Mouse (Mus musculus): ENCODE data around the gene Smad3. TPM values are rescaled to one million over a fixed set of nuclear protein-coding genes. Genes with fewer than 3 reads are reported as not detected.

Smad3 gene
- total and polyA plus RNA-seq, 2 experiments from 2014 or later: 5.5 to 16.0 TPM

DNA sequence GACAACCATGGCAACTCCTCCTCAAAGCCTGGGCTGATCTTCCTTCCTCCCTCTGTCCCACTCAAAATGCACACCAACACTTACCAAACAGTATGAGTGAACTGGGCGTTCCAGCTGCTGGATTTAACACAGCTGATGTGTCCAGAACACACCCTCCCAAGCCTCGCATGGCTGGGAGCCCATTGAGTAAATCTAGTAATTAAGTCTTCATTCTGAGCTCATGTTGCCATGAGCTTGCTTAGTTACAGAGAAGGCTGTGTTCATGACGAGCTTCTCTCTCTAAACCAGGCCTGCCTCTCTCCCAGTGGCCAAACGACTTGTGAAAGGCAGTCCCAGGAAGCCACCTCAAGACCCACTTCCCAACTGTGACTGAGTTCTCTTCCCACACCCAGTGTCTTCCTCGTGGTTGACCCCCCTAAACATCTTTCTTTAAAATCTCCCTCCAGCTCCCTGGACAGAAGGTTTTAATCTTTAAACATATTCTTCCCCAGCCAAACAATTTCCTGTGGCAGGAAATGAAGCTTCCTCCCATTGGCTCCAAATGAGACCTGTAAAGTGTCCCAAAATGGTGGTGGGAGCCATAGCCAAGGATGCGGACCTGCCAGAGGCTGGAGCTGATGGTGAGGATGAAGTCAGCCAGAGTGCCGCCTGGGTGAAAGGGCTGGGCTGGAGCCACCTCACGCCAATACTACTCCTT, 84.8 kb downstream of the Smad3 start:
- DNase-seq: peak; percentile 42
- TF ChIP-seq CTCF (IDR thresholded peaks at IDR 0.05; ENCODE audit: low read depth): no peak
- H3K4me3 ChIP-seq (ENCODE audit: low read depth, low read length): no peak overlapping the region
- no peaks in the 10 kb centered on the region for H3K4me1 ChIP-seq (ENCODE audit: insufficient read depth)
- no peaks in the 10 kb centered on the region for H3K36me3 ChIP-seq (ENCODE audit: insufficient read depth)
- H3K27me3 ChIP-seq (ENCODE audit: insufficient read depth, low read length): no peaks in the 10 kb centered on the region; the same call in 1 of the 2 replicates
- WGBS: 61% methylated on average over 8 of the region's 8 CpGs
- ATAC-seq: peak; percentile 69
- H3K9me3 ChIP-seq (ENCODE audit: low read length): no peaks in the 10 kb centered on the region
- H3K4me2 ChIP-seq (ENCODE audit: low read depth): no peak overlapping the region
- no peak overlapping the region for H3K27ac ChIP-seq (ENCODE audit: low read depth, low read length)
- no peak overlapping the region for H3K9ac ChIP-seq

DNA sequence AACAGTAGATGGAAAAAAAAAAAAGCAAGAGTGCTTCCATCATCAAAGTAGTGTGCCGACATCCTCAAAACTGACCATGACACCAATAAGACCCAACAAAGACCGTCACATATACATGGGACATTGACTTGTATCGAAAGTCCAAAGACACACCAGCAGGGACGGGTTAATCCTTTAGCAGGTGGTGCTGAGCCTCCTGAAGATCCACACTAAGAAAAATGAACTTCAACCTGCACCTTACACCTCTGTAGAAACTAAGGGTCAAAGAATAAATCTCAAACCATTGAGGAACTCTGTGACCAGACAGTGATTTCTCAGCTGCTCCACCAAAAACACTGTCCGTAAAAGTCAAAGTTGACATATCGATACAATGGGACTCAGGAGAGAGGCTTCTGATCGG, 88.0 kb downstream of the Smad3 start:
- no peak for TF ChIP-seq CTCF (IDR thresholded peaks at IDR 0.05; ENCODE audit: low read depth)
- Histone ChIP-seq H3K4me1 (ENCODE audit: insufficient read depth) (peaks cover 9% of the 10 kb centered on the region; the same call in 1 of the 2 replicates), H3K4me3 (ENCODE audit: low read depth, low read length) (no peak overlapping the region), H3K27me3 (ENCODE audit: insufficient read depth, low read length) (no peaks in the 10 kb centered on the region; the same call in 1 of the 2 replicates), H3K4me2 (ENCODE audit: low read depth) (no peak overlapping the region), H3K9ac (no peak overlapping the region), H3K36me3 (ENCODE audit: insufficient read depth) (no peaks in the 10 kb centered on the region), H3K27ac (ENCODE audit: low read depth, low read length) (no peak overlapping the region), H3K9me3 (ENCODE audit: low read length) (no peaks in the 10 kb centered on the region)
- DNase-seq (no peak), ATAC-seq (no peak)
- 97% methylated on average over 7 of the region's 7 CpGs for whole genome bisulfite sequencing

DNA sequence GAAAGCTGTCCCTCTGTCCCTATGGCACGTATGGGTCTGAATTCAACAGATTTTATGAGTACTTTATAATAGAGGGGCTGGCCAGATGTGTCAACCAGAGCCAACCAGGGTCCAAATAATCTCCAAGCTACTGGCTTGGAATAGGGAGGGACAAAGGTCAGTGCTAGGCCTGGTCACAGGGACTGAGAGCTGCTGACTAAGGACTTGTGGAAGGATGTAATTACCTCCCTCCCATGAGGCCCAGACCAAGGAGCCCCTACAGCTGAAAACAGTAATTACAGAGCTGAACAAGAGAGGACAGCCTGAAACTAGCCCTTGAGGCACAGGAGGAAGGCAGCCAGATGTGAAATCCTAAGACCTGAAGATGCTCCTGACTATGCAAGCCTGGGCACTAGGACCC, 89.2 kb downstream of the Smad3 start:
- no peak for ATAC-seq

DNA sequence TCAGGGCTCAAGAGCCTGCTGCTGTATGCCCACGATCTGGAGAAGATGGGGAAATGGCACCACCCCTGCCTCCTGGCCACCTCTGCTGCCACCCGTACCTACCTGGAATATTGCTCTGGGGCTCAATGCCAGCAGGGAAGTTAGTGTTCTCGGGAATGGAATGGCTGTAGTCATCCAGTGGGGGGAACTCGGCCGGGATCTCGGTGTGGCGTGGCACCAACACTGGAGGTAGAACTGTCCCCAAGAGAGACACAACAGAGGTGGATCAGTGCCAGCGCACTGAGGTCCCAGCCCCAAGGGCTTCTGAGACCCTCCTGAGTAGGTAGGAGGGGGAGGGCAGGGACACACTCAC, 90.4 kb downstream of the Smad3 start:
- Histone ChIP-seq H3K27ac (ENCODE audit: low read depth, low read length) (no peak overlapping the region), H3K4me1 (ENCODE audit: insufficient read depth) (peaks cover 9% of the 10 kb centered on the region; the same call in 1 of the 2 replicates), H3K27me3 (ENCODE audit: insufficient read depth, low read length) (no peaks in the 10 kb centered on the region; the same call in 1 of the 2 replicates), H3K36me3 (ENCODE audit: insufficient read depth) (no peaks in the 10 kb centered on the region), H3K9me3 (ENCODE audit: low read length) (no peaks in the 10 kb centered on the region), H3K9ac (no peak overlapping the region), H3K4me3 (ENCODE audit: low read depth, low read length) (no peak overlapping the region), H3K4me2 (ENCODE audit: low read depth) (0 out of 2 replicates have a peak overlapping the region, but pooled peaks have one; percentile 8)
- TF ChIP-seq CTCF (IDR thresholded peaks at IDR 0.05; ENCODE audit: low read depth): no peak
- 65% methylated on average over 8 of the region's 8 CpGs for WGBS
- DNase-seq (no peak), ATAC-seq (no peak)

More for the DNA sequence above, 89.2 kb downstream of the Smad3 start:
- TF ChIP-seq CTCF (IDR thresholded peaks at IDR 0.05; ENCODE audit: low read depth): no peak
- no peaks in the 10 kb centered on the region for H3K36me3 ChIP-seq (ENCODE audit: insufficient read depth)
- H3K9ac ChIP-seq: no peak overlapping the region
- H3K4me2 ChIP-seq (ENCODE audit: low read depth): no peak overlapping the region
- no peaks in the 10 kb centered on the region for H3K9me3 ChIP-seq (ENCODE audit: low read length)
- WGBS: 76% methylated on average over 1 of the region's 1 CpGs
- peaks cover 9% of the 10 kb centered on the region; the same call in 1 of the 2 replicates for H3K4me1 ChIP-seq (ENCODE audit: insufficient read depth)
- no peaks in the 10 kb centered on the region; the same call in 1 of the 2 replicates for H3K27me3 ChIP-seq (ENCODE audit: insufficient read depth, low read length)
- no peak overlapping the region for H3K4me3 ChIP-seq (ENCODE audit: low read depth, low read length)
- no peak for DNase-seq
- no peak overlapping the region for H3K27ac ChIP-seq (ENCODE audit: low read depth, low read length)

DNA sequence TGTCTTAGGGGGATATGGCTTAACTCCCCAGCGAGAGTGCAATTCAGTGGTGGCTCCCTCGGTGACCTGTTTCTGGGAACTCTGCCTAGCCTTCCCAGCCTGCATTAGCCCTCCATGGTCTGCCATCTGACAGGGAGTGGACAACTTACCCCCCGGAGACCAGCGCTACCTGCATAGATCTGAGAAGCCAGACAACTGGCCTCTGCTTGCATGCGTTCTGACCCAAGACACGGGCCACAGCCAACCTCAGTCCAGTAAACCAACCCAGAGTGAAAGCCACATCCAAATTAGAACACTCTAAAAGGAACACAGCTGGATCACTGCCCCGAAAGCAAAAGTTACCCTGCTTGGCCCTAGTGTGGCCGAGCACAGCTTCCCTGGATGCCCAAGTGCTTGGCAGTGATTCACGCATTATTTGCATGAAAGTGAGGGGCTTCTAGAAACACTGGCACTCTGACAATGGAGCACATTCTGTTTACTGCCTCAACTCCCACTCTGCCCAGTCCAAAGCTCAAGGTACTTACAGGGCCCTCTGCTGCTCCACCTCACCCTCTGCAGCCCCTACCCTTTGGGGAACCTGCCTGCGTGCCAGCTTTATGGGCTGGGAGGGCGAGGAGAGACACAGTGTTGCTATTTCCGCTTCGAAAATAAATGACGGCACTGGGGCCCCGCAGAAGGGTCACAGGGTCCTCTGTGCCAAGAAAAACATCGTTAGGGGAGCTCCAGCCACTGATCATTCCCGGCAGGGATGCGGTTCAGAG, 91.0 kb downstream of the Smad3 start:
- peak; percentile 51 for ATAC-seq

DNA sequence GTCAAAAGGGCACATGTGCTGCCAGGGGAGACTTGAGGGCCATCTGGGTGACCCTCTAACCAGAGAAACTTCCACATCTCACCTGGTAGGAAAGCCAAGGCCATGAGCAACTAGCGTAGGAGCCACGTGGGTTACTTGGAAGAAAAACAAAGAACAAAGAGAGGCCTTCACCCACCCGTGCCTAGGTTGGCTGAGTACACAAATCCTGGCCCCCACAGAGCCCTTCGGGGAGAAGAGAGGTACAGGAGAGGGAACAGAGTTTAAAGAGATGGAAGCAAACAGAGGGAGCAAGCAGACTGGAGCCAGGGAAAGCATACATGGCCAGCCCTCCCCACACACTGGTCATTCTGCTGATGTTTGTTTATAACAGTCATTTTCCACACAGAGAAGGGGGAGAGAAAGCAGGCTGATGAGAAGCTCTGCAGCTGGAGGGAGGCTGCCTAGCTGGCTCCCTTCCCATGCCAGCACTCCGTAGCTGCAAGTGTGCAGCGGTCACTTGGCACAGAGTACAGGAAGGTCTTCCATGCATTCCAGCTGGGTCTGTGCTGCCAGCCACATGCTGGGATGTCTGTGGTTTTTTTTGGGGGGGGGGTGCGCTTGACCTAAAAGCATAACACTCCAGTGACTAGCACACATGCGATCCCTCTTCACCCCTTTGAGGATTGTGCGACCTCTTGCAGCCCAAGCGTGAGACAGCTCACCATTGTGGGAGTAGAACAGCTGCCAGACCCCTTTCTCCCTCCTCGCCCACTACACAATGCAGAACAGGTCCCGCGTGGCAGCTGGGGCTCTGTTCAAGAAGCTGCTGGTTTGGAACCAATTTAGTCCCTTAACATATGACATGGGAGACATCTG, 92.8 kb downstream of the Smad3 start:
- ATAC-seq: peak; percentile 65
- Histone ChIP-seq H3K9me3 (ENCODE audit: low read length) (no peaks in the 10 kb centered on the region), H3K4me1 (ENCODE audit: insufficient read depth) (peaks cover 9% of the 10 kb centered on the region; the same call in 1 of the 2 replicates), H3K36me3 (ENCODE audit: insufficient read depth) (no peaks in the 10 kb centered on the region), H3K27me3 (ENCODE audit: insufficient read depth, low read length) (no peaks in the 10 kb centered on the region; the same call in 1 of the 2 replicates), H3K4me3 (ENCODE audit: low read depth, low read length) (no peak overlapping the region), H3K4me2 (ENCODE audit: low read depth) (no peak overlapping the region), H3K9ac (no peak overlapping the region), H3K27ac (ENCODE audit: low read depth, low read length) (peak overlapping the region; percentile 23; the same call in 1 of the 2 replicates)
- TF ChIP-seq CTCF (IDR thresholded peaks at IDR 0.05; ENCODE audit: low read depth): no peak
- DNase-seq: peak; percentile 38
- WGBS: 35% methylated on average over 13 of the region's 13 CpGs

More for the DNA sequence above, 91.0 kb downstream of the Smad3 start:
- H3K9me3 ChIP-seq (ENCODE audit: low read length): no peaks in the 10 kb centered on the region
- DNase-seq: peak; percentile 51
- H3K9ac ChIP-seq: no peak overlapping the region
- WGBS: 38% methylated on average over 18 of the region's 18 CpGs
- H3K4me2 ChIP-seq (ENCODE audit: low read depth): 0 out of 2 replicates have a peak overlapping the region, but pooled peaks have one; percentile 8
- H3K4me3 ChIP-seq (ENCODE audit: low read depth, low read length): no peak overlapping the region
- no peaks in the 10 kb centered on the region for H3K36me3 ChIP-seq (ENCODE audit: insufficient read depth)
- no peaks in the 10 kb centered on the region; the same call in 1 of the 2 replicates for H3K27me3 ChIP-seq (ENCODE audit: insufficient read depth, low read length)
- no peak for TF ChIP-seq CTCF (IDR thresholded peaks at IDR 0.05; ENCODE audit: low read depth)
- H3K27ac ChIP-seq (ENCODE audit: low read depth, low read length): no peak overlapping the region
- peaks cover 9% of the 10 kb centered on the region; the same call in 1 of the 2 replicates for H3K4me1 ChIP-seq (ENCODE audit: insufficient read depth)
